Mouse (Mus musculus) midbrain, embryonic 11.5 days (tissue): ENCODE measurements around the gene Olfr1416. TPM values are rescaled to one million over a fixed set of nuclear protein-coding genes. Genes with fewer than 3 reads are reported as not detected.

Experiments
- ATAC-seq: fragments of 200-750 bp; cut with Nextera tagmentation; 2 replicates; pipeline ENCODE4 v1.8.0; 2017; ENCODE audit warnings: moderate TSS enrichment, moderate library complexity; ENCODE audit not compliant: low FRiP score
- DNase-seq: peaks from one replicate; pipeline ENCODE4 v3.0.0; 2015; ENCODE audit warnings: low spot score; ENCODE audit errors: missing footprints
- H3K27ac ChIP-seq: fragments of 300-500 bp; sonication (generic); 2 replicates; pipeline ENCODE4 v1.5.1; 2014; ENCODE audit warnings: low read depth, low read length
- H3K27me3 ChIP-seq: fragments of 300-500 bp; sonication (generic); 2 replicates; pipeline ENCODE4 v1.6.1; 2014; ENCODE audit warnings: mild to moderate bottlenecking, low read length, moderate library complexity, mixed read lengths; ENCODE audit not compliant: control insufficient read depth, insufficient read depth
- H3K36me3 ChIP-seq: fragments of 300-500 bp; sonication (generic); 2 replicates; pipeline ENCODE4 v1.6.1; 2014; ENCODE audit warnings: mild to moderate bottlenecking, low read length, moderate library complexity, mixed read lengths; ENCODE audit not compliant: control insufficient read depth, insufficient read depth
- H3K4me1 ChIP-seq: fragments of 300-500 bp; sonication (generic); 2 replicates; pipeline ENCODE4 v1.6.1; 2014; ENCODE audit warnings: low read length; ENCODE audit not compliant: control insufficient read depth, insufficient read depth
- H3K4me2 ChIP-seq: fragments of 300-500 bp; sonication (generic); 2 replicates; pipeline ENCODE4 v1.6.1; 2014; ENCODE audit warnings: mild to moderate bottlenecking, moderate library complexity
- H3K4me3 ChIP-seq: fragments of 300-500 bp; sonication (generic); 2 replicates; pipeline ENCODE4 v1.5.1; 2014; ENCODE audit warnings: low read depth, low read length
- H3K9ac ChIP-seq: fragments of 300-500 bp; sonication (generic); 2 replicates; pipeline ENCODE4 v1.6.1; 2014; ENCODE audit warnings: low read length
- H3K9me3 ChIP-seq: fragments of 300-500 bp; sonication (generic); 2 replicates; pipeline ENCODE4 v1.6.1; 2016; ENCODE audit warnings: low read length; ENCODE audit not compliant: control insufficient read depth
- WGBS: fragments of 180-500 bp; shearing (Covaris S2); extraction: QIAGEN DNeasy Blood & Tissue Kit; methylation state at CpG from one replicate; pipeline ENCODE4 v1.1.7; 2014; 5-methylcytosine and 5-hydroxymethylcytosine counted together
- microRNA-seq: library from miRNA; unstranded; fragments of <30 nt; microRNA quantifications from one replicate; pipeline ENCODE4, GENCODE M21; 2017
- polyA plus RNA-seq: library from polyadenylated mRNA; unstranded; fragments of >200 nt; fragmentation: Nextera tagmentation; extraction: Ambion mirVana; gene quantifications from 2 replicates; pipeline ENCODE4 v1.2.1, GENCODE M21; 2014

Gene Olfr1416
- polyA plus RNA-seq, 1 experiment from 2014 or later = not detected

DNA sequence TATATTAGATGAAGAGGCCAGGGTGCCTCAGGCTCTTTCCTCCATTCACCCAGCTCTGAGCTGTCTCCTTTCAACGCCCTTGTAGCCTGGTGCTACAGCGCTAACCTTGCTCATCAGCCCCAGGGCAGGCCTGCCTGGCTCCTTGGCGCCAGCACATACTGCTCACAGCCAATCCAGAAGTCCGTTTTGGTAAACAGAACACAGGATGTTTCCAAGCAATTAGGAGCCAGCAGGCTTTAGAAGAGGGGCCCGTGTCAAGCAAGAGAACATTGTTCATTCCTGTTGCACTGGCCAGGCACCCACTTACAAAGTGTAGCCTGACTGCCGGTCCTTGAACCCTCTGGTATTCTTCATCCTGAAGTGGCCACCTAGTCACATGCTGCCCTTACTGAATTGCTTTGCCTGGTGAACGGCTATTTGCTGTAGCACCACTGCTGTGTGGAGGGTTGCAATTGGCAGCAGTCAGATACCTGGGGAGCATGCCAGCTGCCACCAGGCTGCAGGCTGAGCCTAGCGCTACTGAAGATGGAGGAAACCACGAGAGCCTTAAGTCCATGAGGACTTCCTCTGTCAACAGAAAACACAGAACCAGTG lies 47.1 kb downstream of the Olfr1416 start:
- H3K4me3 ChIP-seq = no peak overlapping the region

DNA sequence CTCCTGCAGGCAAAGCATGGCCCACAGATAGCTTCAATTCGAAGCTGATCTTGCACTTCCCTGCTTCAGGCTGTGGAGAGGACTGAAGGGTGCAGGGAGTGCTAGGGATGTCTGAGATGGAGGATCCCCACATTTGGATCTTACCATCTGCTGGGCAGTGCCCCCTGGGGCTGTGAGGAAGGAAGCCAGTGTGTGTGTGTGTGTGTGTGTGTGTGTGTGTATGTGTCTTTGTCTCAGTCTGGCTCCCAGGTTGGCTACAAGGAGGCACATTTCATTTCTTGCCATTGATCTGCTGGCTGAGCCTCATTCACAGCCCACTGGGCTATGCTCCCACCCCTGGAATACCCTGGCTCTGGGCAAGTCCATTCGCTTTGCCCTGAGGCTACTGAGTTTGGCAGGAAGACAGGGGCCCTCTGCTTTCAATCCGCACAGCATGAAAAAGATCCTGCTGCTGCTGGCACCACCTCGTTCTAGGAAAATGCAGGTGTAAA lies 48.0 kb downstream of the Olfr1416 start:
- H3K9me3 ChIP-seq = no peaks in the 10 kb centered on the region
- DNase-seq (no peak), ATAC-seq (no peak)
- no peak overlapping the region for H3K4me3 ChIP-seq
- H3K27me3 ChIP-seq = no peaks in the 10 kb centered on the region
- no peaks in the 10 kb centered on the region for H3K4me1 ChIP-seq
- no peak overlapping the region for H3K27ac ChIP-seq
- H3K36me3 ChIP-seq = 0 out of 2 replicates have a peak, but pooled peaks cover 3% of the 10 kb centered on the region
- no peak overlapping the region for H3K9ac ChIP-seq
- WGBS = 62% methylated on average over 4 of the region's 4 CpGs
- no peak overlapping the region for H3K4me2 ChIP-seq

More for the DNA sequence above, 47.1 kb downstream of the Olfr1416 start:
- 0 out of 2 replicates have a peak, but pooled peaks cover 3% of the 10 kb centered on the region for H3K36me3 ChIP-seq
- no peak overlapping the region for H3K4me2 ChIP-seq
- ATAC-seq = no peak
- no peak for DNase-seq
- no peak overlapping the region for H3K9ac ChIP-seq
- no peaks in the 10 kb centered on the region for H3K27me3 ChIP-seq
- H3K9me3 ChIP-seq = no peaks in the 10 kb centered on the region
- no peaks in the 10 kb centered on the region for H3K4me1 ChIP-seq
- WGBS = 69% methylated on average over 9 of the region's 9 CpGs
- no peak overlapping the region for H3K27ac ChIP-seq

DNA sequence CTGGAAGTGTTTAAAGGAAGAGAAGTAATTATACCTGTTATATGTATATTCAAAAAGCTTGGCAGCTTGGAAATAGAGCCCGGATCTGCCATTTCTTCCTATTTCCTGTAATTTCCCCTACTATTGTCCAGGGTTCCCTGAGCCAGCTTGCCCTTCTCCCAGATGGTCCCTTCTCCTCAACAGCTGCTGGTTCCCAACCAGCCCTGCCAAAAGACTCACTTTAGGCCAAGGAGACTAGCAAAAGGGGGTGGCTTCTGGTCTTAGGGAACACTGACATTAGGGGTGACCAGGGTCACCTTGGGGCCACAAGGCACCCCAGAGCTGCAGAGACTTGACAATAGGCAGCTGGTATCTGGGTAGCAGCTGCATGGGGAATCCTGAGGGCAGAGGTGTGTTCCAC lies 49.9 kb downstream of the Olfr1416 start:
- Histone ChIP-seq H3K4me3 (no peak overlapping the region), H3K4me1 (no peaks in the 10 kb centered on the region), H3K9ac (no peak overlapping the region), H3K27ac (no peak overlapping the region), H3K9me3 (no peaks in the 10 kb centered on the region), H3K27me3 (no peaks in the 10 kb centered on the region), H3K36me3 (no peaks in the 10 kb centered on the region), H3K4me2 (no peak overlapping the region)
- 82% methylated on average over 1 of the region's 1 CpGs for WGBS
- ATAC-seq = no peak
- no peak for DNase-seq

DNA sequence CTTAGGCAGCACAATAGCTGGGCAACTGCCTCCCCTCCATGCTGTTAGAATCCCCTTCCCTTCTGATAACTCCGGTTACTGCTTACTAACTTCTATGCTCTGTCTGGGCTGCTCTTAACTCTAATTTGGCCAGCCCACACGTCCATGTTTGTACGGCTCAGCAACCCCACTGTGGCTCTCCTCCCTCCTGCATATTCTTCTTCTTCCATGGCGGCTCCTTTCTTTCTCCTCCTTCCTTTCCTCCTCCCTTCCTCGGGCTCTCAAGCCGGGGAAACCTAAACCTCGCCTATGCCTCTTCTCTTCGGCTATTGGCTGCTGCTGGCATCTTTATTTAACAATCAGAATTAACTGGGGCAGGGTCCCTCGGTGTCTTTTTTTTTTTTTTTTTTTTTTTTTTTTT lies 52.1 kb downstream of the Olfr1416 start:
- WGBS = 70% methylated on average over 9 of the region's 9 CpGs
- H3K4me1 ChIP-seq = no peaks in the 10 kb centered on the region
- H3K27ac ChIP-seq = no peak overlapping the region
- no peak overlapping the region for H3K9ac ChIP-seq
- DNase-seq (no peak), ATAC-seq (no peak)
- H3K4me2 ChIP-seq = no peak overlapping the region
- H3K9me3 ChIP-seq = no peaks in the 10 kb centered on the region
- no peaks in the 10 kb centered on the region for H3K36me3 ChIP-seq
- no peak overlapping the region for H3K4me3 ChIP-seq
- no peaks in the 10 kb centered on the region for H3K27me3 ChIP-seq

DNA sequence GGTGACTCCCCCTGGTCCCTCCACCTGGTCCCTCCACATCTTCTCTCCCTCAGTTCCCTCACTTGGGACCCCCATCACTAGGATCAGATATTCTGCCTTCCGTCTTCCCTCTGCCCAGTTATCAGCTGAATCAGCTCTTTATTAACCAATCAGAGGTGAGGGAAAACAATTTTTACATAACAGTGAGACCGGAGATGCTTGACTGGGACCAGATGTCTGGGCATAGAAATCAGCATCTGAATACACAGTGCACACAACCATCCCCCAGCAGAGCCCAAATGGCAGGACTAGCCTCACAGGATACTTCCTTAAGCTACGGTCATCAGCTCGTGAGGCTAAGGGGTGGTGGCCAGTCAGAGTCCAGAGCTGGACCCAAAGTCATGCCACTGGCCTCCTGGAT lies 52.8 kb downstream of the Olfr1416 start:
- Histone ChIP-seq H3K9ac (no peak overlapping the region), H3K9me3 (no peaks in the 10 kb centered on the region), H3K27me3 (no peaks in the 10 kb centered on the region), H3K36me3 (no peaks in the 10 kb centered on the region), H3K4me1 (no peaks in the 10 kb centered on the region), H3K4me3 (no peak overlapping the region), H3K27ac (no peak overlapping the region), H3K4me2 (no peak overlapping the region)
- 59% methylated on average over 4 of the region's 4 CpGs for WGBS
- ATAC-seq (0 out of 2 replicates have a peak, but pooled peaks have one; percentile 40), DNase-seq (no peak)

DNA sequence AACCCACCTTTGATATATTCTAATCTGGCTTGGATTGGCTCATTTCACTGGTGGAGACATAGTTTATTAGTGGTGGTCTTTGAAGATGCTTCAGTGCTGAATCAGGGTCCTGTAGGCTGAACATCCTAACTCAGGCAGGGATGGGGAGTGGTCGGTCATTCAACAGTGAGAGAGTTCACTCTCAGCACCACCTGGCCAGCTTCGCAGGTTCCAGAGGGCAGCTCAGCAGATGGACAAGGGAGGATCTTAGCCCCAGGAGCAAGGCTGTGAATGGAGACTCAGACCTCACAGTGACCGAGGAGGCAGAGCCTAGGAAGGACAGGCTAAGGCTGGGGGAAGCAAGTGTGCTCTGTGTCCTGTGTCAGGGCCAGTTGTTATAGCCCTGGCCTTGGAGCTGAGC lies 53.5 kb downstream of the Olfr1416 start:
- no peak for DNase-seq
- H3K27ac ChIP-seq = no peak overlapping the region
- H3K36me3 ChIP-seq = no peaks in the 10 kb centered on the region
- H3K4me3 ChIP-seq = no peak overlapping the region
- ATAC-seq = no peak
- no peak overlapping the region for H3K9ac ChIP-seq
- no peaks in the 10 kb centered on the region for H3K27me3 ChIP-seq
- no peaks in the 10 kb centered on the region for H3K4me1 ChIP-seq
- H3K9me3 ChIP-seq = no peaks in the 10 kb centered on the region
- H3K4me2 ChIP-seq = no peak overlapping the region
- WGBS = 87% methylated on average over 3 of the region's 3 CpGs

DNA sequence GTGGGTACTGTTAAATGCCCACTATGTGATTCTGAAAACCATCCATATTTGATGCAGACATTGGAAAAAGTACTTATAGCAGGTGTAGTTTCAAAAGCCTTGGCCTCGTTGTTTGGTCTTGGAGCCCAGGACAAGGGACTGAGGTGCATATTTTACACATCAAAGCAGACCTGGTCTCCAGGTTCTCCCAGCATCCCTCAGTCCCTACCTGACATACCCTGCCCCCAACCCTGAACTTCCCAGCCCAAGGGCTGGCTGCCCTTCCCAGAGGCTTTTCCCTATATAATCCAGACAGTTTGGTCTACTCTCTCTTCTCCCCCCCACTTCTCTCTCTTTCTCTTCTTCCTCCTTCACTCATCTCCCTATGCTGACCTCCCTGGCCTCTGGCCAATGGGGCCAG lies 53.9 kb downstream of the Olfr1416 start:
- WGBS = 100% methylated on average over 1 of the region's 1 CpGs
- Histone ChIP-seq H3K9ac (no peak overlapping the region), H3K27me3 (no peaks in the 10 kb centered on the region), H3K9me3 (no peaks in the 10 kb centered on the region), H3K4me2 (no peak overlapping the region), H3K4me3 (no peak overlapping the region), H3K36me3 (no peaks in the 10 kb centered on the region), H3K27ac (no peak overlapping the region), H3K4me1 (no peaks in the 10 kb centered on the region)
- DNase-seq (no peak), ATAC-seq (no peak)

Small RNAs within 50 kb of the gene (microRNA-seq; reads per million reads assigned to microRNA genes)
- gene Mir6900 = 10.0 reads per million, percentile 30 among the genes with 10 or more reads in this experiment

Other genes starting within 250 kb of the Olfr1416 start
- 274 and 289 TPM in 2 replicates for gene Ndufa10, start 11.3 kb downstream of the Olfr1416 start, polyA plus RNA-seq
- gene Olfr1415, start 11.0 kb upstream of the Olfr1416 start, polyA plus RNA-seq = not detected in 2 replicates
- not detected in 2 replicates for gene Olfr1414, start 33.5 kb upstream of the Olfr1416 start, polyA plus RNA-seq
- not detected in 2 replicates for gene Olfr1413, start 86.2 kb upstream of the Olfr1416 start, polyA plus RNA-seq
- not detected in 2 replicates for gene Olfr1412, start 100.7 kb upstream of the Olfr1416 start, polyA plus RNA-seq
- gene Olfr1411, start 109.3 kb upstream of the Olfr1416 start, polyA plus RNA-seq = not detected in 2 replicates
- gene Olfr1410, start 120.7 kb upstream of the Olfr1416 start, polyA plus RNA-seq = not detected in 2 replicates
- gene Olfr12, start 132.7 kb upstream of the Olfr1416 start, polyA plus RNA-seq = 0.05 and 0.12 TPM in 2 replicates
- gene Cops9, start 156.9 kb upstream of the Olfr1416 start, polyA plus RNA-seq = 354 and 411 TPM in 2 replicates
- gene Otos, start 163.7 kb upstream of the Olfr1416 start, polyA plus RNA-seq = 0.08 TPM in 1 of 2 replicates, not detected in the other